Mouse (Mus musculus) megakaryocyte, adult 5-6 weeks (primary cell): ENCODE data around the gene Zxdc. TPM values are rescaled to one million over a fixed set of nuclear protein-coding genes. Genes with fewer than 3 reads are reported as not detected.
A peak's percentile ranks its signal among the peaks of the same experiment; 100 is the strongest.

ENCODE experiments used
- ATAC-seq: 2 replicates; pipeline ENCODE4 v1.8.0; 2016; ENCODE audit warnings: mild to moderate bottlenecking, inconsistent platforms; ENCODE audit not compliant: poor library complexity, severe bottlenecking
- total RNA-seq, 2 experiments: library from RNA; stranded (forward) in 1 of 2; stranded (reverse) in 1 of 2; fragments of 153-499, 151-499 nt in 1 of 2; fragments of 221-1000, 200-1000 nt in 1 of 2; gene quantifications; 2 replicates each; pipeline versions ENCODE4 v1.2.3 to v1.2.4; 2015 to 2017

Zxdc gene
- total RNA-seq (2015) (10.2 and 11.1 TPM in 2 replicates), total RNA-seq (2017) (9.9 and 16.1 TPM in 2 replicates)

GRCm38 (mm10) chr6:90368976-90369724 is at the start of gene Zxdc:
Gene Zxdc (plus strand): TSS chr6:90369492.
- ATAC-seq: peak; percentile 93

- peak; percentile 51 for ATAC-seq
These were observed 48.9 kb upstream of the Zxdc start for GRCm38 (mm10) chr6:90320429-90320828.

- ATAC-seq: peak; percentile 5; the same call in 1 of the 2 replicates
These were observed 47.5 kb upstream of the Zxdc start for GRCm38 (mm10) chr6:90321811-90322210.

GRCm38 (mm10) chr6:90324026-90324425 is 45.3 kb upstream of the Zxdc start:
- ATAC-seq: no peak

- ATAC-seq: no peak
These were observed 44.8 kb upstream of the Zxdc start for GRCm38 (mm10) chr6:90324463-90324862.

GRCm38 (mm10) chr6:90324991-90325390 is 44.3 kb upstream of the Zxdc start, which contains the start of gene Chst13:
Gene Chst13 (minus strand): TSS chr6:90325185.
- peak; percentile 60 for ATAC-seq

- peak; percentile 51 for ATAC-seq
These were observed 41.6 kb upstream of the Zxdc start for GRCm38 (mm10) chr6:90327670-90328069.

- ATAC-seq: no peak
These were observed 39.3 kb upstream of the Zxdc start for GRCm38 (mm10) chr6:90329953-90330352.

- no peak for ATAC-seq
These were observed 36.5 kb upstream of the Zxdc start, which contains the start of gene Uroc1 for GRCm38 (mm10) chr6:90332561-90333425. Gene Uroc1 (plus strand): TSS chr6:90333284.

GRCm38 (mm10) chr6:90334244-90334643 is 35.0 kb upstream of the Zxdc start:
- ATAC-seq: peak; percentile 33; the same call in 1 of the 2 replicates

- no peak for ATAC-seq
These were observed 26.9 kb upstream of the Zxdc start for GRCm38 (mm10) chr6:90342343-90342742.

- peak; percentile 82 for ATAC-seq
These were observed 22.1 kb upstream of the Zxdc start for GRCm38 (mm10) chr6:90347183-90347582.

- ATAC-seq: no peak
These were observed 20.8 kb upstream of the Zxdc start for GRCm38 (mm10) chr6:90348500-90348899.

GRCm38 (mm10) chr6:90350011-90350410 is 19.3 kb upstream of the Zxdc start:
- no peak for ATAC-seq

GRCm38 (mm10) chr6:90358142-90358541 is 11.2 kb upstream of the Zxdc start:
- ATAC-seq: no peak

- ATAC-seq: no peak
These were observed 9.8 kb upstream of the Zxdc start for GRCm38 (mm10) chr6:90359445-90359844.

GRCm38 (mm10) chr6:90360024-90360781 is 9.1 kb upstream of the Zxdc start:
- peak; percentile 55 for ATAC-seq

GRCm38 (mm10) chr6:90360922-90361614 is 8.2 kb upstream of the Zxdc start:
- ATAC-seq: no peak

- no peak for ATAC-seq
These were observed 6.0 kb upstream of the Zxdc start for GRCm38 (mm10) chr6:90363301-90363700.
